Mouse (Mus musculus) stomach, postnatal 0 days (tissue): Measurements from ENCODE around the gene Rufy2.

Experiments
- CTCF ChIP-seq: IDR thresholded peaks from 2 replicates; pipeline ENCODE4 v1.5.1; 2016; ENCODE audit warnings: antibody characterized with exemption, low read depth, mild to moderate bottlenecking, moderate library complexity
- EP300 ChIP-seq: optimal IDR thresholded peaks from 2 replicates; pipeline ENCODE3; 2016; ENCODE audit warnings: antibody characterized with exemption

DNA sequence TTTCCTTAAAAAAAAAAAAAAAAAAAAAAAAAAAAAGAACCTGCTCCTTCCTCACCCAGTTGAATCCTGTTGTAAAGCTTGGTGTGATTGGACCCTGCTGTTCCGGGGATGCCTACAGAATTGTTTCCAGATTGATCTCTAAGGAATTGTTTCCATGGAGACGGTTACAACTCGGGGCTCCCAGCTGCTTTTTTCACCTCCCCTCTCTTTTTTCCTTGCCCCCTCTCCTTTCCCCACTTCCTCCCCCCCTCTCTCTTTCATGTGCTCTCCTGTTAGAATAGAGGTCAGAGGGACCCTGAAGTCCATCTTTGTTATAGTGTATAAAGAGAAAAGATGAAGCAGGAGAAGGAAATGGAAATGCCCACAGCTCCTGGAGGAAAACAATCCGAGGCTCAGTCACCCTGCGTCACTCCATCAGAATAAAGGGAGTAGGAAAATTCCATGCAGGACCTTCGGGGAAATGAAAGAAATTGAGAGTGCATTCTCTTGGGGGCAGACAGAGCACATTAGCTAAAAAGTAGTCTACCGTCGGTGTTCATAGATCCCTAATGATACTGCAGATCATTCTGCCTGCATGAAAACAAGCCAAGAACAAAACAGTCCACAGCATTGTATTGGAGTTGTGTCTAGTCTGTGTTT lies 46.3 kb downstream of the Rufy2 start:
- TF ChIP-seq CTCF = no peak
- TF ChIP-seq EP300 = no peak
